Mouse (Mus musculus) liver, postnatal 0 days (tissue): ENCODE measurements around the gene Prn.

ENCODE experiments used
- CTCF ChIP-seq: sonication (generic); IDR thresholded peaks from 2 replicates; pipeline ENCODE4 v1.5.1; 2016; ENCODE audit warnings: antibody characterized with exemption, low read depth
- EP300 ChIP-seq: IDR thresholded peaks from 2 replicates; pipeline ENCODE4 v1.6.1; 2016; ENCODE audit warnings: antibody characterized with exemption, low read depth, mild to moderate bottlenecking

GRCm38 (mm10) chr2:131945225-131945624, 35.5 kb downstream of the Prn start:
- TF ChIP-seq EP300 (no peak), CTCF (no peak)
